Mouse (Mus musculus) testis, adult 2 months (tissue): ENCODE measurements at regions not wholly inside any gene's neighbourhood (a gene's known extent, or its start where the extent isn't known, plus 50 kb on each side); places are given as distances from the start of the nearest gene placed in this dataset.

Source experiments
- H3K27ac ChIP-seq: fragments of 200-500 bp; 2 replicates; pipeline ENCODE4 v1.5.1; 2012; ENCODE audit warnings: low read depth, low read length; ENCODE audit not compliant: control insufficient read depth, insufficient read depth
- H3K27me3 ChIP-seq: fragments of 200-500 bp; 2 replicates; pipeline ENCODE4 v1.6.1; 2012; ENCODE audit warnings: mild to moderate bottlenecking, low read length, moderate library complexity; ENCODE audit not compliant: control insufficient read depth, insufficient read depth
- H3K36me3 ChIP-seq: fragments of 200-500 bp; 2 replicates; pipeline ENCODE4 v1.6.1; 2012; ENCODE audit warnings: mild to moderate bottlenecking, low read length; ENCODE audit not compliant: control insufficient read depth, insufficient read depth
- H3K4me1 ChIP-seq: fragments of 200-500 bp; 2 replicates; pipeline ENCODE4 v1.6.1; 2012; ENCODE audit warnings: low read length; ENCODE audit not compliant: control insufficient read depth, insufficient read depth
- H3K4me3 ChIP-seq: fragments of 200-500 bp; 2 replicates; pipeline ENCODE4 v1.5.1; 2012; ENCODE audit warnings: low read depth, mild to moderate bottlenecking, low read length, moderate library complexity, mixed read lengths; ENCODE audit not compliant: control insufficient read depth
- CTCF ChIP-seq: fragments of 200-500 bp; IDR thresholded peaks from 2 replicates; pipeline ENCODE4 v1.5.1; 2012; ENCODE audit warnings: low read depth, mild to moderate bottlenecking, inconsistent platforms, low read length, moderate library complexity; ENCODE audit not compliant: control insufficient read depth, insufficient read depth, insufficient replicate concordance
- POLR2A ChIP-seq: fragments of 200-500 bp; IDR thresholded peaks from 2 replicates; pipeline ENCODE4 v1.6.1; 2012; ENCODE audit warnings: low read depth, mild to moderate bottlenecking, inconsistent platforms, low read length, moderate library complexity; ENCODE audit not compliant: control insufficient read depth

DNA sequence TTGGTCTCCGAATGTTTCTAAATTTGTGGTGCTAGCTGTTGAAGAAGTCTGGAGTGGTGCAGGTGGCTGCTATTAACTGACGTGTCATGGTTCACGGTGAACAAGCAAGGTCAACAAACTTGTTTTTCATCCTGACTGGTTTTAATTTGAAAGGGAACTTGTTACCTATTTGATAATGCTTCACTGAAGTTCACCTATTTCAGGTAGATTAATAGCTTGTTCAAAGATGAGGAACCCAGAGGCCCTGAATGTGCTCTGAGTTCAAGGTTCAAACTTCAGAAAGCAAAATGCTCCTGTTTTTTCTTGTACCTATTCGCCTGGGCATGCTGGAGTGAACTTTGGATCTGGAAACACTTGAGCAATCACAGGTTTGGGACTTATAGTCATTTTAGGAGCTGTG, 136.7 kb upstream of the Zeb2 start:
- no peak overlapping the region for H3K27ac ChIP-seq
- TF ChIP-seq CTCF (no peak), POLR2A (no peak)

DNA sequence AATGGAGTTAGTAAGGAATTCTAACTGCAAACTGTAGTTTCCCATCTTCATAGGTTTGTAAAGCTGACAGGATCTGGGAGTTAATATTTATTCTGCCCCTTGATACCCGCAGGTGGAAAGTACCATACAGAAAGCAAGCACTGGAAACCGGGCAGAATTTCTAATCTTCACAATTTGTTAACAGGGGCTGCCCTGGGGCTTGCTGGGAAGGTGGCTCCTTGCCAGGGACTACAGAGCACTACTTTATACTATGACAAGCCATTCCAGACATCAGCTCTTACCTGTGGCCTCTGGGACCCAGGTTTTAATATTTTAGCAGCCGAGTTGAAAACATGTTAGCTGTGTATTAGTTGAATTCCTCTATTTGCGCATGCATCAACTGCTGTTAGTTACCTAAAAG, 135.1 kb upstream of the Zeb2 start:
- no peaks in the 10 kb centered on the region for H3K36me3 ChIP-seq
- no peaks in the 10 kb centered on the region for H3K27me3 ChIP-seq
- H3K27ac ChIP-seq = no peak overlapping the region
- H3K4me1 ChIP-seq = no peaks in the 10 kb centered on the region
- TF ChIP-seq CTCF (no peak), POLR2A (no peak)
- H3K4me3 ChIP-seq = no peak overlapping the region

More for the DNA sequence above, 136.7 kb upstream of the Zeb2 start:
- Histone ChIP-seq H3K4me3 (no peak overlapping the region), H3K36me3 (no peaks in the 10 kb centered on the region), H3K27me3 (no peaks in the 10 kb centered on the region), H3K4me1 (no peaks in the 10 kb centered on the region)

DNA sequence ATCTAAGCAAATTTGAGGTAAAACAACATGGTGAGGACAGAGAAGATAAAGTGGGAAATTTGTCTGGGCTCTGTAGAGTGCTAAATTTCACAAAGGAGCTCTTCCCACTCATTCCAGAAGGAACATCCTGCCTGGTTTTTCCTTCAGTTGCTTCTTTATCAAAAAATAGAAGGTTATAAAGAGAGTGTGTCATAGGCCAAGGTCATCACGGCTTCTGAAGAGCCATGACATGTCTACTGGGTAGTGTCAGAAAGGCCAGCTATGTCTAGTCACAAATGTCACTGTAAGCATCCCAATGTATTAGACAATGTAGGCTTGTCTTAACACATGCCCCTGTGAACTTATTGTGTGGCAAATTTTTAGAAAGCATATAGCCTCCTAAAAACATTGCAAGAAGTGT, 132.5 kb upstream of the Zeb2 start:
- Histone ChIP-seq H3K36me3 (no peaks in the 10 kb centered on the region), H3K27ac (no peak overlapping the region), H3K4me3 (no peak overlapping the region), H3K27me3 (no peaks in the 10 kb centered on the region), H3K4me1 (0 out of 2 replicates have a peak, but pooled peaks cover under 1% of the 10 kb centered on the region)
- no peak for TF ChIP-seq CTCF

DNA sequence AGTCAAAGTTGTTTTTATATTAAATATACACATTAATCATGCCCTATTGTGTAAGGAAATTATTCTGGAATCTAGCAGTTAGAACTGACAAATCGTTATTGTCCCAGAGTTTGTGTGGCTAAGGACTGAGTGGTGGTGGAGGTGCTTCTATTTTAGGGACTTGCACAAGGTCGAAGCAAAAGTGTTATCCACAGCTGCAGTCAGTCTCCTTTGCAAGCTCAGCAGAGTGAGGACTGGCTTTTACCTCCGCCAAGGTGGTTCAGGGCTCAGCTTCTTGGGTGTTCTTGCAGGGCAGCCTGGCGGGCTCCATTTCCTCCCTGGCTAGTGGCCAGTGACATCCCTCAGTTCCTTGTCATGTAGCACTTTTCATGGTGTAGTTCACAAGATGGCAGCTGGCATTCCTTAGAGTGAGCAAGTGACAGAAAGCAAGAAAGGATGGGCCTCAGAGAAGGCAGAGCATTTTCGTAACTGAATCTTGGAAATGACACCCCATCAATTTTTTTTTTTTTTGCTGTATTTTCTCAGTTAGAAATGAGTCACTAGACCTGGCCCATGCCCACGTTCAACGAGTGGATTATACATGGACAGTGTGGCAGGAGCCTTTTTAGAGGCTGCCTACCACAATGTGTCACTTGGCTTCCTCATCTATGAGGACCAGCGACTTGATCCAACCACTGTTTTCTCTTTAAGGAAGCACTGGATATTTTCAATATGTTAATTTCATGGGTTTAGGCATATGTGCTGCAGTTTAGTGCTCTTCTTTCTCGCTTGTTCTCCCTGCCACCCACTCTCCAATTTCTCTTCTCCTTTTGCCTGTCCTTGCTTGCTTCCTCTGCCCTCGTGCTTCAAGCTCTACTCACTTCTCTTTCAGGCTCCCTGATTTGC, 129.1 kb upstream of the Zeb2 start:
- Histone ChIP-seq H3K27ac (no peak overlapping the region), H3K4me3 (no peak overlapping the region), H3K4me1 (peaks cover 2% of the 10 kb centered on the region; the same call in 1 of the 2 replicates), H3K36me3 (no peaks in the 10 kb centered on the region), H3K27me3 (no peaks in the 10 kb centered on the region)
- TF ChIP-seq POLR2A (no peak), CTCF (no peak)

DNA sequence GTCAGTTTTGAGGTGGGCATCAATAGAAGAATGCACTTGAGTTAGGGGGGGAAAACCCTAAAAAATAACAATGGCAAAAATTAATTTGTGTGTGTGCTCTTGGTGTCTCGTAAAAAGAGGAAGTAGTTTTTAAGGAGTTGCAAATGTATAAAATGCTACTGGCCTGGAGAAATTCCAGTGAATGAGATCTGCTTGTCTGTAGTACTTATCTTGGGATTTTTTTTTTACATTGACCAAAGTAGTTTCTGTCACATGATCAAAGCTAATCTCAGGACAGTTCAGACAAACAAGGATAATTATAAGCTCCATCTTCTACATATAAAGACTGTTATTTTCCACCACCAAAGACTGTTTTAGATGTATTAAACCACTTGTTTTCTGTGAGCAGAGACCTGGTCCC, 128.3 kb upstream of the Zeb2 start:
- TF ChIP-seq CTCF (no peak), POLR2A (no peak)
- Histone ChIP-seq H3K27me3 (no peaks in the 10 kb centered on the region), H3K4me3 (no peak overlapping the region), H3K36me3 (no peaks in the 10 kb centered on the region), H3K4me1 (peaks cover 2% of the 10 kb centered on the region; the same call in 1 of the 2 replicates), H3K27ac (no peak overlapping the region)

DNA sequence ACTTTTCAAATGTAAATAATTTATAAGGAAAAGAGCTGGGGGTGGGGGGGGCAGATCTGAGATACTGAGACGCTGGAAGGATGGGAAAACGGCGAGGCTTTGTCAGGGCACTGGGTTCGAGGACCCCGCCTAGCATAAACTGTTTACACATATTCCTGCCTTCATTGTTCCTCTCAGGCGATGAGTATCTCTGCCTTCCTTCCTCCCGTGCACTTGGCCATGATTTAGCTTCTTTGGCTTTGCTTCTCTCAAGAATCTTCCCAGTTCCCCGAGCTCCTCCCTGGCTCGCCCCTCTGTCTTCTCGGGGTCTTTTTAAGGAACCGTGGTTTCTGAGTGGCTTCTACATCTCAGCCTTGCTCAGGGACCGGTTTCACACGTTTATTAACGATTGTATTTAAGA, 127.3 kb upstream of the Zeb2 start:
- no peaks in the 10 kb centered on the region for H3K36me3 ChIP-seq
- H3K4me3 ChIP-seq = no peak overlapping the region
- no peaks in the 10 kb centered on the region for H3K27me3 ChIP-seq
- no peak for TF ChIP-seq CTCF
- no peak for TF ChIP-seq POLR2A
- peaks cover 2% of the 10 kb centered on the region; the same call in 1 of the 2 replicates for H3K4me1 ChIP-seq
- H3K27ac ChIP-seq = no peak overlapping the region

DNA sequence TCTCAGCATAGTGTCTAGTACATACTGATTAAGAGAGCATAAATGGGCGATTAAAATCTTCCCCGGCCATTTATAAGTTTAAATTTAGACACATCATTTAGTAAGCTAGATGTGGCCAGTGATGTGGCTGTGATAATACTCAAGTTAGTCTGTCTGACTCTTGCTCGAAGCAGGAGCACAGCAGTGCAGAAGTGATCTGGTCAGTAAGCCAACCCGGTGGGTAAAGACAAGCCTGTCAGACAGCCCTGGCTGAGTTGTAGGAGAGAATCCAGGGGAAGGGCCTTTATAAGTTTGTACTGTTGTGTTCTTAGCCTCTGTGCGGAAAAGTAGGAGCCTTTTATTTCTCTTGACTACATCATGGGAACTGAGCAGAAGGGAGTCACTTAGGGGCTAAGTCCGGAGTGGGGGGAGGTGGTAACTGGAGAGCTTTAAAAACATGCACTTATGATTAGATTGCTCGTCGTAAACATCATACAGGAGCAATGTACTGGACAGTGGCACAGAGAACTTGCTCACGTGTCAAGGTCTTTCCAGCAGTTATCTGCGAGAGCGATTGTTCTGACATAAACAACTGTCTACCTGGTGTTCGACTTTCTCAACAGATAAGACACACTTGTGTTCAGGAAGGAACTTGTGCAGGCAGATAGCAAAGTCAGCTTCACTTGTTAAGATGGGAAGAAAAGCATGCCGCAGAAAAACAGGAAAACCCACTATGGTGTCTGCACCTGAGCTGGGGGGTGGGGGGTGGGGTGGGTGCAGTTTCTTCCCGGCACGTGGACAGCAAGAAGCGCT, 122.5 kb upstream of the Zeb2 start:
- H3K4me3 ChIP-seq = no peak overlapping the region
- no peak overlapping the region for H3K27ac ChIP-seq

DNA sequence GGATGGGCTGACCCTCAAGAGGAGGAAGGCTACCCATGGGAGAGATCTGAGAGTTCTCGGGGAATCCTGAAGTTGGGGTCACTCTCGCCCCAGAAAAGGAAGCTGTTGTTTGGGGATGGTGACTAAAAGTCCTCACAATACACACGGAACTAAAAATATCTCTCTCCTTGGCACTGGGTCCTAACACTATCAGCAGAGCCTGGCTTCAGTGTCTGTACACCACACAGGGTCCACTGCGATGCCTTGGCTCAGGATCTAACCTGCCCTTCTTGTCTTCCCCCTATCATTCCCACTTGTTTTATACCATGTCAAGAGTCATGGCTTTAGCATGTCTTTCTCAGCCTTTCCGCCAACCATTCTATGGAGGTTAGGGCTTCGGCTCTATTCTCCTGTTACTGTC, 121.8 kb upstream of the Zeb2 start:
- Histone ChIP-seq H3K27ac (no peak overlapping the region), H3K4me3 (no peak overlapping the region), H3K36me3 (no peaks in the 10 kb centered on the region), H3K4me1 (no peaks in the 10 kb centered on the region), H3K27me3 (no peaks in the 10 kb centered on the region)
- no peak for TF ChIP-seq CTCF

More for the DNA sequence above, 122.5 kb upstream of the Zeb2 start:
- Histone ChIP-seq H3K27me3 (no peaks in the 10 kb centered on the region), H3K4me1 (peaks cover 2% of the 10 kb centered on the region; the same call in 1 of the 2 replicates), H3K36me3 (no peaks in the 10 kb centered on the region)
- TF ChIP-seq CTCF (no peak), POLR2A (no peak)
